Mouse (Mus musculus) limb, embryonic 13.5 days (tissue): ENCODE measurements at regions not wholly inside any gene's neighbourhood (a gene's known extent, or its start where the extent isn't known, plus 50 kb on each side); places are given as distances from the start of the nearest gene placed in this dataset. TPM values are rescaled to one million over a fixed set of nuclear protein-coding genes. Genes with fewer than 3 reads are reported as not detected.

Source experiments
- ATAC-seq: fragments of 200-750 bp; cut with Nextera tagmentation; 2 replicates; pipeline ENCODE4 v1.8.0; 2017; ENCODE audit warnings: low read depth, moderate number of reproducible peaks, moderate TSS enrichment; ENCODE audit not compliant: low FRiP score
- H3K27ac ChIP-seq: fragments of 300-500 bp; sonication (generic); 2 replicates; pipeline ENCODE4 v1.5.1; 2015; ENCODE audit warnings: inconsistent platforms, mild to moderate bottlenecking, moderate library complexity
- H3K27me3 ChIP-seq: fragments of 300-500 bp; sonication (generic); 2 replicates; pipeline ENCODE4 v1.6.1; 2015; ENCODE audit warnings: mild to moderate bottlenecking, inconsistent platforms
- H3K36me3 ChIP-seq: fragments of 300-500 bp; sonication (generic); 2 replicates; pipeline ENCODE4 v1.6.1; 2015; ENCODE audit warnings: inconsistent platforms, mild to moderate bottlenecking, moderate library complexity
- H3K4me1 ChIP-seq: fragments of 300-500 bp; sonication (generic); 2 replicates; pipeline ENCODE4 v1.6.1; 2015; ENCODE audit warnings: inconsistent platforms
- H3K4me2 ChIP-seq: fragments of 300-500 bp; sonication (generic); replicated peaks from 2 replicates; pipeline ENCODE4 v1.6.1; 2015; ENCODE audit warnings: inconsistent platforms, mild to moderate bottlenecking, moderate library complexity
- H3K4me3 ChIP-seq: fragments of 300-500 bp; sonication (generic); 2 replicates; pipeline ENCODE4 v1.5.1; 2015; ENCODE audit warnings: moderate library complexity, mild to moderate bottlenecking, inconsistent platforms
- H3K9ac ChIP-seq: fragments of 300-500 bp; sonication (generic); 2 replicates; pipeline ENCODE4 v1.6.1; 2015; ENCODE audit warnings: mild to moderate bottlenecking, inconsistent platforms
- H3K9me3 ChIP-seq: fragments of 300-500 bp; sonication (generic); 2 replicates; pipeline ENCODE4 v1.6.1; 2016; ENCODE audit warnings: inconsistent platforms
- WGBS: fragments of 180-500 bp; shearing (Covaris S2); methylation state at CpG from one replicate; pipeline ENCODE4 v1.1.7; 2015; 5-methylcytosine and 5-hydroxymethylcytosine counted together
- microRNA-seq: library from miRNA; unstranded; fragments of <30 nt; microRNA quantifications from one replicate; pipeline ENCODE4, GENCODE M21; 2016

DNA sequence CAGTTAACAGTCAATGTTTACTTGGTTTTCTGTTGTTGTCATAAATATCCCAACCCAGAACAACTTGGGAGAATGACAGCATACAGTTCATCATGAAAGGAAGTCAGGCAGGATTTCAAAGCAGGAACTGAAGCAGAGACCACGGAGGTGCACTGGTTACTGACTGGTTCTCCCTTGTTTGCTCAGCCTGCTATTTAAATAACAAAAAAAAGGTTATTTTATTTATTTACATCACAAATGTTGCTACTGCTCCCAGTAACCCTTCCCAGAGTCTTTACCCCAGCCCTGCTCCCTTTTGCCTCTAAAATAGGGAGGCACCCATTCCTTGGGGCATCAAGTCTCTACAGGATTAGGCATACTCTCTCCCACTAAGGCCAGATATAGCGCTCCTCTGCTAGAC is 461.8 kb upstream of the Slc8a1 start:
- Histone ChIP-seq H3K9ac (no peak overlapping the region), H3K9me3 (no peaks in the 10 kb centered on the region), H3K36me3 (no peaks in the 10 kb centered on the region), H3K4me2 (no peak overlapping the region), H3K27ac (no peak overlapping the region), H3K4me1 (no peaks in the 10 kb centered on the region), H3K27me3 (no peaks in the 10 kb centered on the region), H3K4me3 (no peak overlapping the region)
- WGBS: 77% methylated on average over 2 of the region's 2 CpGs
- ATAC-seq: no peak

DNA sequence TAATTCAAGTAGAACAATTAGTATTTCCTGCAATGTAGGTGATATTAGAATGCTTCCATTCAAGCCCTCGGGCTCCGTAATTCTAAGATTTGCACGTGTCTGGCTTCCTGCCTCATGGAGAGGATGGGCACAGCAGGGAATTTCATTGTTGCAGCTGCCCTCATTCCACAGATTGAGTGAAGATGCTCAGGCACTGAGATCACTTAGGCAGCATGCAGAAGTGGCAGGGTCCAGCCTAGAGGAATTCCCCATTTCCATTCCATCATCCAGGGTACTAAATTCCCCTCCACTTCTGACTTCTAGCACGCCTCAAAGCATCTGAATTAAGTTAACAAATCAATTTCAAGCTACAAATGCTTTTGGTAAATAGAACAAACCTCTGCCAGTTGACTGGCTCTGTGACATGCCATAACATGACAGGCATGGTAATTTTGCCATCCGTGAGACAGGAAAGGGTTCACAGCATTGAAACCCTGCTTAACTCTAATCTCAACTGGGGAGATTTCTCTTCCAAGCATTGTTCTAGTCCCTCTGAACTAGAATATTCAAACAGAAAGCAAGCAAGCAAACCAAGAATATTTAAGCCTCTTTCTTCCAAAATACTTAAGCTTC is 461.0 kb upstream of the Slc8a1 start:
- Histone ChIP-seq H3K36me3 (no peaks in the 10 kb centered on the region), H3K9ac (no peak overlapping the region), H3K27ac (no peak overlapping the region), H3K4me1 (no peaks in the 10 kb centered on the region), H3K4me2 (no peak overlapping the region), H3K4me3 (no peak overlapping the region), H3K9me3 (no peaks in the 10 kb centered on the region), H3K27me3 (no peaks in the 10 kb centered on the region)
- no peak for ATAC-seq
- 49% methylated on average over 5 of the region's 5 CpGs for WGBS

DNA sequence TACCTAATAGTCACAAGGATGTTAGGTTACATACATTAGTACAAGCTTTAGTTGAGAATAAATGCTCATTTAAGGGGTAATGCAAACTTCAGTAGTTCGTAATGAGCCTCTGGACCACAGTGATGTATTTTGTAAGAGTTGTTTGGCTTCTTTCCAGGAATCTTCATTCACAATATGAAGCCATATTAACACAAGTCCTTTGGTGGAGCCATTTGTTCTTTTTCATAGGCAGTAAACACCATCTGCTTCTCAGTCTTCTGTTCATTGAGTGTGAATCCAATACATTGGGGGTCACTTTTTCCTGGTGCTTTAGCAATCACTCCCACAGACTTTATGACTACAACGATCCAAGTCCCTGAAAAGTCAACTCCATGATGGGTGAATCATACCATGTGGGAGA is 446.1 kb upstream of the Slc8a1 start:
- Histone ChIP-seq H3K9me3 (no peaks in the 10 kb centered on the region), H3K9ac (no peak overlapping the region), H3K27ac (no peak overlapping the region), H3K4me3 (no peak overlapping the region), H3K4me2 (no peak overlapping the region), H3K27me3 (no peaks in the 10 kb centered on the region), H3K36me3 (no peaks in the 10 kb centered on the region), H3K4me1 (no peaks in the 10 kb centered on the region)
- ATAC-seq: no peak
- WGBS: 71% methylated on average over 2 of the region's 2 CpGs

DNA sequence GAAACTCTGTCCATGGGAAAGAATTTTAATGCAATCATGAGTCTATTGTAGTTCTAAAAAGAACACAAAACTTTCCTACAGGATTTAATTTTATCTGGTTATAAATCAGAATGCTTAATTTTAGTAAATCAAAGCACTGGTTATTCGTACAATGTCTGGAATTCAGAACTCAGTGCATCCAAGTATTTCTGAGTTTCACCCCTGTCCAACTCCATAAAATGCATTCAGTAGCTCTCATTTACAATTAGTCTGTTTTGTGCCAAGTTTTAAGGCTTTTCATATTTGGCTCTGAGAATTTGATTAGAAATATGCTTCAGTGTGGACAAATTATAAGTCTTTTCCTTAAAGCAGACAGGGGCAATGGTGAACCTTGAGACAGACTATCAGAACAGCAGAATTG is 433.0 kb upstream of the Slc8a1 start:
- Histone ChIP-seq H3K9me3 (no peaks in the 10 kb centered on the region), H3K9ac (no peak overlapping the region), H3K4me2 (no peak overlapping the region), H3K4me3 (no peak overlapping the region), H3K27ac (no peak overlapping the region), H3K4me1 (no peaks in the 10 kb centered on the region), H3K27me3 (no peaks in the 10 kb centered on the region), H3K36me3 (no peaks in the 10 kb centered on the region)
- WGBS: 80% methylated on average over 1 of the region's 1 CpGs
- ATAC-seq: no peak

DNA sequence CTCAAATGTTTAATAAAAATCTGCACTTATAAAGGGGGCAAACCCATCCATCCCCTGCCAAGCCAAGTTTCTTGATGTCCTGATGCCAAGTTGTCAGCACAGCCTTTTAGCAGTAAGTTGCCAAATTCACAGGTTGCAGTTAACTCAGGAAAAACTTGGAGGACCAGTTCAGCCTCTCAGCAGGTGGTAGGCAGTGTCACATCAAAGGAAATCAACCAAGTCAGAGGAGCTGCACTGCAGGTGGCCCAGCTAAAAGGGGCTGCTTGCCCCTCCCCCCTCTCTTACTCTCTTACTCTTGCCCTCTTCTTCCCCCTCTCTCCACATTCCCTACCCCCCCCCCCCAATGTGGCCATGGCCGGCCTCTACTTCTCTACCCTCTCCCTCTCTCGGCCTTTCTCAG is 415.3 kb upstream of the Slc8a1 start:
- no peaks in the 10 kb centered on the region for H3K36me3 ChIP-seq
- ATAC-seq: no peak
- H3K4me2 ChIP-seq: no peak overlapping the region
- no peak overlapping the region for H3K4me3 ChIP-seq
- H3K9ac ChIP-seq: no peak overlapping the region
- no peaks in the 10 kb centered on the region for H3K27me3 ChIP-seq
- no peak overlapping the region for H3K27ac ChIP-seq
- no peaks in the 10 kb centered on the region for H3K9me3 ChIP-seq
- 28% methylated on average over 2 of the region's 2 CpGs for WGBS
- H3K4me1 ChIP-seq: no peaks in the 10 kb centered on the region

DNA sequence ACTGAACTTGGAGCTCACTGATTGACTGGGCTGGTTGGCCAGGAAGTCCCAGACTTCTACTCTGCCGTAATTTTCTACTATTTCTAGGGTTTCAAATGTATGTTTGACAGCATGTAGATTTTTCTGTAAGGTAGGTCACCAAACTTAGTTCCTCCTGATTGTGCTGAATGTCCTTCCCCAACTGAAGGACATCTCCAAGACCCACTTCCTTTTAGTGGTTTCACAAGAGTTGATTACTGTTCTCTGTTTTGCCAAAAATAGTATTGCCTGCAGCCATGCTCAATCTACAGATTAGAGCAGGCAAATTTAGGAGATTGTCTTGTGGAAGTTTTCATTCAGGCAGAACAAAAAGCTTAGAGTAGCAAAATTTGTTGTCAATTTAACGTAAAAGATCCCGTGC is 396.7 kb upstream of the Slc8a1 start:
- no peaks in the 10 kb centered on the region for H3K36me3 ChIP-seq
- no peak for ATAC-seq
- H3K9ac ChIP-seq: no peak overlapping the region
- no peak overlapping the region for H3K27ac ChIP-seq
- no peak overlapping the region for H3K4me3 ChIP-seq
- WGBS: 90% methylated on average over 3 of the region's 3 CpGs
- H3K27me3 ChIP-seq: no peaks in the 10 kb centered on the region
- no peaks in the 10 kb centered on the region for H3K4me1 ChIP-seq
- H3K9me3 ChIP-seq: no peaks in the 10 kb centered on the region
- no peak overlapping the region for H3K4me2 ChIP-seq

DNA sequence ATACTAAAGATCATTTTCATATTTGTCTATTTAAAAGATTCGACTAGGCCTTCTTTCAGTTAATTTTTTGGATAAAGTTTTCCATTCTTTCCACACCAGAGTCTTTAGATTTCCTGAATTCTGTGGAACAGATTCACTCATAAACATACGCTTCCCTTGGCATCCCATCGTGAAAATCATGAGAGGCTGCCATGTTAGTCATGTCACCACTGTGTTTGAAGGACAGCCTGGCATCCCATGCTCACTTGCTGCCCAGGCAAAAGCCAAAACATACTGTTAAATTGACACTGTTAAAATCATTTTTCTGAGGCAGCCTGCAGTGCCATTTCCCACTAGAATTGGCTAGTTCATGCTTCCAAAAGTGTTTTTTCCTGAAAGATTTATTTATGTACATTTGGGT is 394.8 kb upstream of the Slc8a1 start:
- WGBS: 79% methylated on average over 3 of the region's 3 CpGs

DNA sequence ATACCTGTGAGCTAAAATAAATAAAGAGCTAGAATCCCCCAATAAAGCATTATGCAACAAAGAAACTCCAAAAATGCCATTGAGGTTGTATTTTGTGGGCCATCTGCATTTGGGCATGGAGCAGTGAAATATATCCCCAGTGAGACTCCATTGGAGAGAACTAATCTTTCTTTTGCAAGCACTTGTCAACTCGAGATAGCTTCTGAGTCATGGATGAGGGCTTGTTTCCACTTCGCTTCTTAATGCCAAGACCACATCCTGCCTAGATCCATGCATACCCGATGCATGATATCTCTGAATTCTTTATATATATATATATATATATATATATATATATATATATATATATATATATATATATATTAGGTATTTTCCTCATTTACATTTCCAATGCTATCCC is 349.0 kb upstream of the Slc8a1 start:
- Histone ChIP-seq H3K4me2 (no peak overlapping the region), H3K4me3 (no peak overlapping the region), H3K4me1 (no peaks in the 10 kb centered on the region), H3K27me3 (no peaks in the 10 kb centered on the region), H3K27ac (no peak overlapping the region), H3K36me3 (no peaks in the 10 kb centered on the region), H3K9me3 (no peaks in the 10 kb centered on the region), H3K9ac (no peak overlapping the region)
- WGBS: 90% methylated on average over 3 of the region's 3 CpGs
- ATAC-seq: no peak

More for the DNA sequence above, 394.8 kb upstream of the Slc8a1 start:
- Histone ChIP-seq H3K4me2 (no peak overlapping the region), H3K36me3 (no peaks in the 10 kb centered on the region), H3K27me3 (no peaks in the 10 kb centered on the region), H3K9ac (no peak overlapping the region), H3K4me3 (no peak overlapping the region), H3K4me1 (no peaks in the 10 kb centered on the region), H3K9me3 (no peaks in the 10 kb centered on the region), H3K27ac (no peak overlapping the region)
- no peak for ATAC-seq

DNA sequence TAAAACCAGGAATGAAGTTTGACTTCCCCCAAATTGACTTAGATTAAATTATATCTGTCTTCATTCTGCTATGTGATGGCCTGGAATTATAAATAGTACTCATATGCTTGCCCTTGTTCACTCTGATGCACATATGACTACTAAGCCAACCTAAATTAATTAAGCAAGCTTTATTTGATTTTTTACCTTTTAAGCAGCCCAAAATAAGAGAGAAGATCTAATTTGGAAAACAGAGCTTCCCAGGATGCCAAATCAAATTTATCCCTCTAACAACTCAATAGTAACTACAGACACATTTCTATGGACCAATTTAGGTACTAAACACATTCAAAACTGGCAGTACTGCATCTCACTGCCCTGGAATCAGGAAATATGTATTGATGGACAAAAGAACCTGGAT is 342.1 kb upstream of the Slc8a1 start:
- H3K4me3 ChIP-seq: no peak overlapping the region

More for the DNA sequence above, 342.1 kb upstream of the Slc8a1 start:
- no peak overlapping the region for H3K4me2 ChIP-seq
- H3K27ac ChIP-seq: no peak overlapping the region
- ATAC-seq: no peak
- no peaks in the 10 kb centered on the region for H3K27me3 ChIP-seq
- no peak overlapping the region for H3K9ac ChIP-seq
- no peaks in the 10 kb centered on the region for H3K4me1 ChIP-seq
- no peaks in the 10 kb centered on the region for H3K36me3 ChIP-seq
- H3K9me3 ChIP-seq: no peaks in the 10 kb centered on the region

Small RNA genes lying in the stretch of these regions (microRNA-seq; reads per million reads assigned to microRNA genes)
- not detected for gene Gm23400
- gene Gm27359: not detected
